Mouse (Mus musculus) spleen, postnatal 4 days (tissue): ENCODE results near the gene Spry2.

Experiments used
- DNase-seq, 2 experiments: peaks; one replicate each; pipeline ENCODE4 v3.0.0; 2022; ENCODE audit warnings: low spot score in 2 of 2

The Spry2 gene

DNA sequence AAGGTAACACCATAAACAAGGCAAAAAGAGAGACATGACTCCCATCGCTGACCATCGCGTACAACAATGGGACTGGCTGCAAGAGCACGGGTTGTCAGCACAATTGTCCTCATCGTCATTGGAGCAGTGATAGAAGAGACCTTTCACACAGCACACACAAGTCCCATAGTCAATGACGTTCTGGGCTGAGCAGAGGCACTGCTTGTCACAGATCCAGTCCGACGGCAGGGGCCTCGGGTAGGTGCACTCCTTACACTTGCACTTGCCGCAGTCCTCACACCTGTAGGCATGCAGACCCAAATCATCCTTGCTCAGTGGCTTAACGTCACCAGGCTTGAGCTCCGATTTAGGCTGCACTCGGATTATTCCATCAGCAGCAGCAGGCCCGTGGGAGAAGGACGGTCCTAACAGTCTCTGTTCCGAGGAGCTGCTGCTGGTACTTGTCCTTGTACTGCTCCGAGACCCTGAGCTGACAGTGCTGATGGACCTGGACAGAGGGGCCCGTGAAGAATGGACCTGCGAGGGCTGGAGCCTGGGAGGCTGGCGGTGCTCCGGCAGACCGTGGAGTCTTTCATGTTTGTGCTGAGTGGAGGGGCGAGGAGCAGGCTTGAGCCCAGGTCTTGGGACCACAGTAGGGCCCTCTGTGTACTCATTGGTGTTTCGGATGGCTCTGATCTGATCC lies 3.5 kb downstream of the Spry2 start:
- no peak for DNase-seq

- no peak for DNase-seq
These were observed 5.9 kb downstream of the Spry2 start for GRCm38 (mm10) chr14:105890516-105891231.

GRCm38 (mm10) chr14:105886643-105887374 lies 9.8 kb downstream of the Spry2 start:
- no peak for DNase-seq

- no peak for DNase-seq
These were observed 11.4 kb downstream of the Spry2 start for GRCm38 (mm10) chr14:105885249-105885648.

DNA sequence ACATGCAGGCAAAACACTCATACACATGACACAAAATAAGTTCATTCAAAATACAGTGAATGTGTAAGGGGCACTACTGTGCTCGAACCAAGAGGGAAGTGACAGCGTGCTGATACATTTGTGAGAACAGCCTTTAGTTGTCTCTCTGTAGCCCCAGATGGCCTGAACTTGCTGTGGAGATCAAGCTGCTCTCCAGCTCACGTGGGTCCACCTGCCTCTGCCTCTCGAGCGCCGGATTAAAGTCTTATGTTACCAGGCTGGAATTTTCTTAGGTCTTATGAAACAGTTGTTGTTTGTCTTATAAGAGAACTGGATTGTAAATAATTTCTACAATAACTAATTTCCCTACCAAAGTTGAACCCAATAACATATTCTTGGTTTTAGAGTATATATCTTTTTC lies 13.4 kb downstream of the Spry2 start:
- no peak for DNase-seq

GRCm38 (mm10) chr14:105878359-105878758 lies 18.3 kb downstream of the Spry2 start:
- DNase-seq, result no peak

DNA sequence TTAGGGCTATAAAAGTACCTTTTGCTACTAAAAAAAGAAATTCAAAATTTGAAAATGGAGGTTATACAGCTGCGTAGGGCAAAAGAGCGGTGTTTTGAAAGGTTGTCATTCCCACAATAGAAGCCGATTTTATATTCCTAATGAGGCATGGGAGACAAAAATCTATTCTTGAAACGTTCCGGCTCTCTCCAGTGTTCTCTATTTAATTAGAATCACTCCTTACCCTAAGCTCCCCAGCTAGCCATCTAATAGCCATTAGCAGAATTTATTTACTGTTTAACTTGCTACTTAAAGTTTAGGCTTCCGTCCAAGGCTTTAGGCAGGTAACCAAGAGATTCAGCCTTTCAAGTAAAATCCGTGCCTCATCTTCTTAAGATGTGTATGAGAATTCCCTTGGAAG lies 20.2 kb downstream of the Spry2 start:
- no peak for DNase-seq

GRCm38 (mm10) chr14:105870370-105870936 lies 26.2 kb downstream of the Spry2 start:
- DNase-seq, result no peak

- peak in 1 of 2 experiments; percentile 30 for DNase-seq
These were observed 31.2 kb downstream of the Spry2 start for GRCm38 (mm10) chr14:105865381-105865938.

DNA sequence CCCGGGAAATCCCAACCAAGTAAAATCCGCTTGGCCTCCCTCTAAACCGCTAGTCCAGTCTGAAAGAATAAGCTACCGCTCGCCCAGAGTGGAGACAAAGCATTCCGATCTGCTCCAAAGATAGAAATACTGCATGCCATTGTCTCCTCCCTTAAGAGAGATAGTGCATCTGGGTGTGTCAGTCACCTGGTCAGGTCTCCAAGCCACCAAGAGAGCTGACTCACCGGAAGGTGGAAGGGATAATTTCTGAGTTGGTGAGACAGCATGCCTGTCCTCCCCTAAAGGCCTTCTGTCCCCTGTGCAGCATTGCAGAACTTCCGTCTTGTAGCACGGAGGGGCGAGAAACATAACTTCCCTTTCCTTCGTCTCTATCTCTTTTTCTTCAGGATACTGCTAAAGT lies 34.4 kb downstream of the Spry2 start:
- DNase-seq, result no peak

- no peak for DNase-seq
These were observed 35.7 kb downstream of the Spry2 start for GRCm38 (mm10) chr14:105860920-105861319.

GRCm38 (mm10) chr14:105860276-105860675 lies 36.3 kb downstream of the Spry2 start:
- DNase-seq, result no peak

DNA sequence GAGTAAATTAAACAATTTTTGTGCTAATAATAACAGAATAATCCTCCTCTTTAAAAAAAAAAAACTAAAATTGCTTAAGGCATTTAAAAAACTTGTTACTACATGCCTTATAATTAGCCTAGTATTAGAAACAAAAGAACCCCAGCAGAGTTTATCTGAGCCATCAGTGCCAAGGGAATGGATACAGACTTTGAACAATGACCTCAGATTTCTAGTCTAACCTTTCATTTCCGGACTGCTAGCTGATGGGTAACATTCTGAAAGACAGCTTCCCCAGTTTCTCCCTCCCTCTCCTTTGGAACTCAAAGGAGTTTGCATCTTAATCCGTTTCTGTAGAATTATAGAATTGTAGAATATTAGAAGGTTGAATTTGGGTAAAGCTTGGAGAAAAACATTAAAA lies 36.7 kb downstream of the Spry2 start:
- no peak for DNase-seq

DNA sequence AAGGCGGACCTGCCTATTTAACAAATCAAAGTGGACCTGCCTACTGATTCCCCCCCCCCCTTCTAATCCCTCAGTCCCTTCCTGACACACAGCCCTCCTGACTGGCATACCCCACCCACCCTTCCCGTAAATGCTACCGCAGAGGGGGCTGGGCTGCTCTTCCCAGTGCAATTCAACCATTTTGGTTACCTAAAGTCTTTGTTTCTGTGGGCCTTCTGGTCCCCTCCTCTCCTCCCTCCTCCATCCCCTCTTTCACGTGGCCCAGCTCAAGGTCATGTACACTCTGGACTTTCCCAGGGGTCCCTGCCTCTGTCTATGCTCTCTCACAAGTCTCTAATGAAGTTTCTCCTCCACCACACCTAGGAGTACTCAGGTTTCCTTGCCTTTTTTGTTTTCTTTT lies 37.3 kb downstream of the Spry2 start:
- DNase-seq, result no peak

GRCm38 (mm10) chr14:105858935-105859334 lies 37.7 kb downstream of the Spry2 start:
- DNase-seq, result no peak

DNA sequence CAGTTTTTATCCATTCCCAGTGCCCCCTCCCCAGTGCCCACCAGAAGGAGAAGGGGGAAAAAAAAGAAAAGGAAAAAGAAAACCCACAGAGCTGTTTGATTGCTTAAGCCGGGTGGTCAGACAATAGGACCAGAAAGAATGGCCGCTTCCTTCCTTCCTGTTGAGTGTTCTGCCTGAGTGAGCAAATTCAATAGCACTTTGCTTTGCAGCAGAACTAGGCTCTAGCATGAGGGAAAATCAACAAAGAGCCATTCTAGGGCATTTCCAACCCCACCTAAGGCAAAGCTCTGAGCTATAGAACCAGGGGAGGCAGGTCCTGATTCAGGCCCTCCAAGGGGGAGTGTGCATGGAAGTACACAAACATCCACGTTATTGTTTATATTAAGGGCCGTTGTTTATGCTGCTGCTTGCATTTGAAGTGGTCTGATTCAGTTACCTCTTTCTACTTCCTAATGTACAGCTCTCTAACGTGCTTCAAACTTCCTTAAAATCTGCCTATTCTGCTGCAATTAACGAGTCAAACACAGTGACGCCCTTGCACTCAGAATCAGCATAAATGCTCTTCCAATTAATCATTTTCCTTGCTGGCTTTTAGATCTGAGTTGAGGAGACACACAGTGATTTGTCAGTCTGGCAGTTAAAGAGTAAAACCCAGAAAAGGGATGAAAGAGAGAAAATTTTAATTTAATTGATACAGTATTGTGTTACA lies 45.1 kb downstream of the Spry2 start:
- no peak for DNase-seq
